Mouse (Mus musculus) kidney, postnatal 0 days (tissue): ENCODE results near the gene Tyw5. TPM values are rescaled to one million over a fixed set of nuclear protein-coding genes. Genes with fewer than 3 reads are reported as not detected.

ENCODE experiments used
- ATAC-seq: fragments of 200-750 bp; cut with Nextera tagmentation; replicated peaks from 2 replicates; pipeline ENCODE4 v1.8.0; 2017; ENCODE audit warnings: low read depth, moderate number of reproducible peaks, moderate TSS enrichment, moderate library complexity; ENCODE audit not compliant: low FRiP score
- DNase-seq: peaks from one replicate; pipeline ENCODE4 v3.0.0-alpha.2; 2016; ENCODE audit warnings: low spot score
- H3K27ac ChIP-seq: fragments of 300-500 bp; sonication (generic); 2 replicates; pipeline ENCODE4 v1.5.1; 2014; ENCODE audit warnings: mild to moderate bottlenecking
- H3K27me3 ChIP-seq: fragments of 300-500 bp; sonication (generic); 2 replicates; pipeline ENCODE4 v1.6.1; 2014; ENCODE audit warnings: low read length, mixed read lengths; ENCODE audit not compliant: insufficient read depth
- H3K36me3 ChIP-seq: fragments of 300-500 bp; sonication (generic); 2 replicates; pipeline ENCODE4 v1.6.1; 2014; ENCODE audit warnings: low read length, mixed read lengths; ENCODE audit not compliant: insufficient read depth
- H3K4me1 ChIP-seq: fragments of 300-500 bp; sonication (generic); replicated peaks from 2 replicates; pipeline ENCODE4 v1.6.1; 2014; ENCODE audit warnings: antibody characterized with exemption, low read length, mixed read lengths; ENCODE audit not compliant: insufficient read depth
- H3K4me2 ChIP-seq: fragments of 300-500 bp; sonication (generic); 2 replicates; pipeline ENCODE4 v1.6.1; 2014; ENCODE audit warnings: mild to moderate bottlenecking, low read length, moderate library complexity, mixed read lengths
- H3K4me3 ChIP-seq: fragments of 300-500 bp; sonication (generic); replicated peaks from 2 replicates; pipeline ENCODE4 v1.5.1; 2014; ENCODE audit warnings: low read depth, low read length
- H3K9ac ChIP-seq: fragments of 300-500 bp; sonication (generic); 2 replicates; pipeline ENCODE4 v1.6.1; 2014; ENCODE audit warnings: low read depth, low read length
- H3K9me3 ChIP-seq: fragments of 300-500 bp; sonication (generic); replicated peaks from 2 replicates; pipeline ENCODE4 v1.6.1; 2016; ENCODE audit warnings: low read length, inconsistent platforms, mixed read lengths
- CTCF ChIP-seq: IDR thresholded peaks from 2 replicates; pipeline ENCODE4 v1.5.1; 2016; ENCODE audit warnings: antibody characterized with exemption, low read depth, mild to moderate bottlenecking, moderate library complexity
- WGBS: fragments of 180-500 bp; shearing (Covaris S2); extraction: QIAGEN DNeasy Blood & Tissue Kit; methylation state at CpG from one replicate; pipeline ENCODE4 v1.1.7; 2014; 5-methylcytosine and 5-hydroxymethylcytosine counted together
- polyA plus RNA-seq: library from polyadenylated mRNA; unstranded; fragments of >200 nt; fragmentation: Nextera tagmentation; extraction: Ambion mirVana; gene quantifications from 2 replicates; pipeline ENCODE4 v1.2.1, GENCODE M21; 2015

Tyw5 gene
- polyA plus RNA-seq, 1 experiment from 2014 or later, result 27.5 TPM

DNA sequence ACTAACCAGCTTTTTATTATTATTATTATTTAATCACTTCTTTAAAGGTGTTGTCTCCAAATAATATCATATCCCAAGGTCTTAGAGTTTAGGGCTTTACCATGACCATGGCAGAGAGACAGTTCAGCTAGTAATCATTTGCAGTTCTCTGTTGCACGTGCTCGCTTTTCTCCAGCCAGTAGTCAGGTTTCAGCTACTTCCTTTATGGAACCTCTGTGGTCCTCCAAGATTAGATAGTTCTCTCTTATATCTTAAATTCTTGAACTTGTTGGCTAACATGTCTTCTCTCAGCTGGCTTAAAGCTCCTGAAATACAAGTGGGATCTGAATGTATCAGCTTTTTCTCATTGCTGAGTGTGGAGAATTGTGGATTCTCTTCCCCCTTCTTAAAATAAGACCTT lies 2.1 kb upstream of the Tyw5 start:
- no peak overlapping the region for H3K9ac ChIP-seq
- H3K4me2 ChIP-seq, result no peak overlapping the region
- no peak overlapping the region for H3K4me3 ChIP-seq
- TF ChIP-seq CTCF, result no peak
- ATAC-seq, result no peak
- 76% methylated on average over 2 of the region's 2 CpGs for WGBS
- H3K27me3 ChIP-seq, result no peaks in the 10 kb centered on the region
- peaks cover 10% of the 10 kb centered on the region; the same call in 1 of the 2 replicates for H3K4me1 ChIP-seq
- H3K27ac ChIP-seq, result no peak overlapping the region
- H3K9me3 ChIP-seq, result no peaks in the 10 kb centered on the region
- no peak for DNase-seq
- H3K36me3 ChIP-seq, result peaks cover 10% of the 10 kb centered on the region

DNA sequence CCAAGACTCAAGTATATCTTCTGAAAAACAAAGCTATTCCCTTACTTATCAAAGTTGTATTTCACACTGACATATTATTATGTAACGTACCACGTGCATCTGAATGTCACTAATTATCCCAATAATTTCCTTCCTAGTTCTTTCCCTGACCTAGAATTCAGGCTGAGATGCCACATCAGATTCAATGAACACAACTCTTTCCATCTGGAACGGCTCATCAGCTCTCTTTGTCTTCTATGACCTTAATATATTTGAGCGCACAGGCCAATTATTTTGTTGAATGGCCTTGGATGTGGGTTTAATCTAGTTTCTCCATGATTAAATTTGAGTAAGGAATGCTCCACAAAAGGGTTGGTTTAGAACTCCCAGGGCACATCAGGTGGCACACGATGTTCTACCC lies 4.8 kb downstream of the Tyw5 start:
- H3K27me3 ChIP-seq, result no peaks in the 10 kb centered on the region
- H3K9me3 ChIP-seq, result no peaks in the 10 kb centered on the region
- no peak overlapping the region for H3K4me3 ChIP-seq
- H3K27ac ChIP-seq, result no peak overlapping the region
- 90% methylated on average over 5 of the region's 5 CpGs for WGBS
- no peak for DNase-seq
- H3K4me2 ChIP-seq, result no peak overlapping the region
- H3K36me3 ChIP-seq, result peaks cover 4% of the 10 kb centered on the region; the same call in 1 of the 2 replicates
- no peak overlapping the region for H3K9ac ChIP-seq
- H3K4me1 ChIP-seq, result peaks cover 6% of the 10 kb centered on the region; the same call in 1 of the 2 replicates
- TF ChIP-seq CTCF, result no peak
- ATAC-seq, result no peak

DNA sequence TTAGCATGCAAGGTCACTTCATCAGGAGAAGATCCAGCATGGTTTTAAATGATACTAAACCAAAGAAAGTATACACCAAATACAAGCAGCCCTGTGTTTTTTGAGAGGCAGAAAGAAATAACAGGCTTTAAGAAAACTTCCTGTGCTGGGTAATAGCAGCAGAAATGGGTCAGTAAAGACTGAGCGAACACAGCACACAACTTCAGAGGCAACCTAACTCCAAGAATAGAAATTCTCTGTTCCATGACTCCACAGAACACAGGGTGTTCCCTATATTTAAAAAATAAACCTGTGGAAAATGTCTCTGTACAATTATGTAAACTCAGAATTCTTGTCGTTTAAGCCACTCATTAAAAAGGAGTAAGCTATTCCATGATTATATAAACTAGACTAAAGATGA lies 6.0 kb downstream of the Tyw5 start:
- no peak overlapping the region for H3K9ac ChIP-seq
- ATAC-seq, result no peak

DNA sequence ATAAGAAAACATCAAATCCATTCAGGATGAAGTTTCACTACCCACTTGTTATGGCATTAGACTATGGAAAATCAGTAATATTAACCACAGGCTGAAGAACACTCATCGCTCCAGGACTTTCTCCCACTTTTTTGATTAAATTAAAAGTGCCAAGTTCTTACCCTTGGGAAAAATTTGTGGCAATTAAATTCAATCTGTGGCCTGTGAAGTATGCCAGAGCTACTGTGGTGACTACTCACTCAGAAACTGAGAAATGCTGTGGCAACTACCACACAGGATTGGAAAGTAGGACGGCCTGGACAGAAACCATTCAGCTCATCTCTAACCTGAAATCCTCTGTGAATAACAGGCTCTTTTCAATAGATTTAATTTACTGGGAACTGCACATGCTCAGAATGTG lies 6.6 kb downstream of the Tyw5 start:
- WGBS, result 97% methylated on average over 2 of the region's 2 CpGs
- TF ChIP-seq CTCF, result no peak
- Histone ChIP-seq H3K36me3 (peaks cover 4% of the 10 kb centered on the region; the same call in 1 of the 2 replicates), H3K9ac (no peak overlapping the region), H3K27me3 (no peaks in the 10 kb centered on the region), H3K4me2 (no peak overlapping the region), H3K27ac (no peak overlapping the region), H3K9me3 (no peaks in the 10 kb centered on the region), H3K4me1 (peaks cover 4% of the 10 kb centered on the region; the same call in 1 of the 2 replicates), H3K4me3 (no peak overlapping the region)
- no peak for ATAC-seq
- DNase-seq, result no peak

More for the DNA sequence above, 6.0 kb downstream of the Tyw5 start:
- Histone ChIP-seq H3K36me3 (peaks cover 4% of the 10 kb centered on the region; the same call in 1 of the 2 replicates), H3K9me3 (no peaks in the 10 kb centered on the region), H3K4me1 (peaks cover 6% of the 10 kb centered on the region; the same call in 1 of the 2 replicates), H3K27ac (no peak overlapping the region), H3K4me2 (no peak overlapping the region), H3K4me3 (no peak overlapping the region), H3K27me3 (no peaks in the 10 kb centered on the region)
- DNase-seq, result no peak
- 95% methylated on average over 2 of the region's 2 CpGs for WGBS
- no peak for TF ChIP-seq CTCF

DNA sequence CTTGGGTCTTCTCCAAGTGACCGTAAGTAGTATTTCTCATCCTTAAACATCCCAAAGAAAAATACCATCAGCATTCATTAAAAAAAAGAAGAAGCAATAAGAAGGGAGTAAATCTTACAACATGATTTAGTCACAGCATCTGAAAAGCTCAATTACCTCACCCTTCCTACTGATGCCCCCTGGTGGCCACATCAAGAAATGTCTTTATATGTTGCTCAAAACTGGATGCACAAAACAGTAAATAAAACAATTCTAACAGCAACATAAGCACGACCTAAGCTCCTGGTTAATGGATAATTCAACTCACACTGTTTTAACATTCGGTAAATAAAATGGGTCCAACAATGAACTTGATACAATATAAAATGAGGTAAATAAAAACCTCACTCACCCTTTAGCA lies 12.8 kb downstream of the Tyw5 start:
- Histone ChIP-seq H3K36me3 (0 out of 2 replicates have a peak, but pooled peaks cover 5% of the 10 kb centered on the region), H3K9ac (no peak overlapping the region), H3K9me3 (no peaks in the 10 kb centered on the region), H3K27me3 (no peaks in the 10 kb centered on the region), H3K4me3 (no peak overlapping the region), H3K27ac (no peak overlapping the region), H3K4me2 (no peak overlapping the region), H3K4me1 (no peaks in the 10 kb centered on the region)
- peak; percentile 82 for TF ChIP-seq CTCF
- 71% methylated on average over 3 of the region's 3 CpGs for WGBS
- DNase-seq (peak; percentile 78), ATAC-seq (no peak)

DNA sequence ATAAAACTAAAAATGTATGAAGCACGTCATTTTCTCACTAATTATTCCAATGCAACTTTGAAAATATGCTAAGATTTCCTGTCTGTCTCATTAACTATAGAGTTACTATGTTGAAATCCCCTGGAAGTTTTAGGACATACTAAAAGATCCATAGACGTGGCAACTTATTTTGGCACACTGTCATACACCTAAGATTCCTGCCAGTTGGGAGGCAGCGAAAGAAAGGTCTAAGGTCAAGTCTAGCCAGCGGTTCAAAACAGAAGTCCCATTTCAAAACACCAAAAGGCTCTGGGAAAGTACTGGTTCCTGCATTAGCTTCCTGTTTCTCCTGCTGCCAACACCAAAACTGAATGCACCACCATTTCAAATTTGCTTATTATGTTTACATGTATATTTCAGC lies 14.5 kb downstream of the Tyw5 start:
- Histone ChIP-seq H3K4me1 (no peaks in the 10 kb centered on the region), H3K36me3 (0 out of 2 replicates have a peak, but pooled peaks cover 8% of the 10 kb centered on the region), H3K27ac (no peak overlapping the region), H3K9ac (no peak overlapping the region), H3K4me2 (no peak overlapping the region), H3K9me3 (no peaks in the 10 kb centered on the region), H3K27me3 (no peaks in the 10 kb centered on the region), H3K4me3 (no peak overlapping the region)
- ATAC-seq, result no peak
- no peak for TF ChIP-seq CTCF
- WGBS, result 80% methylated on average over 4 of the region's 4 CpGs
- no peak for DNase-seq
